Mouse (Mus musculus): ENCODE measurements around the gene Ssrp1.

Gene Ssrp1

GRCm38 (mm10) chr2:85038336-85038735, 1.3 kb downstream of the Ssrp1 start:
- DNase-seq, result no peak

- DNase-seq, result no peak
Observed at GRCm38 (mm10) chr2:85043623-85044022, 6.6 kb downstream of the Ssrp1 start.

GRCm38 (mm10) chr2:85046222-85046621, 9.2 kb downstream of the Ssrp1 start:
- peak; percentile 67 to 78 for DNase-seq

DNA sequence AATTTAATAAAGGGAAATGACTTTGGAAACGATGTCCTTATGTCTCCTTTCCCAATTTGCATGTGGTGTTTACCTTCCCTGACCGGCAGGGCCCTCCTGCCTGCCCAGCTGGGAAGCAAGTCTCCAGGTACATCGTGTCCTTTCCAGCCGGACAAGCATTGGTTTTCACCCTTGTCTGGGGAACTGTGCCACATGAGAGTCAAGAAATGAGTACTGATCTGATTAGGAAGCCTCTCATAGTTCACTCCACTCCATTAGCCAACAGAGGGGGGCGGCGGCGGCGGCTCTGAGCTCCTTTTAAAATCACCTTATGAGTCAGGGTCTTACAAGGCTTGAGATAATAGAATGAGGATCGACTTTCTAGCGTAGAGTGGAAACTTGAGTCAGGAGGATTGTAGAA, 10.0 kb downstream of the Ssrp1 start:
- DNase-seq, result peak; percentile 50 to 65

DNA sequence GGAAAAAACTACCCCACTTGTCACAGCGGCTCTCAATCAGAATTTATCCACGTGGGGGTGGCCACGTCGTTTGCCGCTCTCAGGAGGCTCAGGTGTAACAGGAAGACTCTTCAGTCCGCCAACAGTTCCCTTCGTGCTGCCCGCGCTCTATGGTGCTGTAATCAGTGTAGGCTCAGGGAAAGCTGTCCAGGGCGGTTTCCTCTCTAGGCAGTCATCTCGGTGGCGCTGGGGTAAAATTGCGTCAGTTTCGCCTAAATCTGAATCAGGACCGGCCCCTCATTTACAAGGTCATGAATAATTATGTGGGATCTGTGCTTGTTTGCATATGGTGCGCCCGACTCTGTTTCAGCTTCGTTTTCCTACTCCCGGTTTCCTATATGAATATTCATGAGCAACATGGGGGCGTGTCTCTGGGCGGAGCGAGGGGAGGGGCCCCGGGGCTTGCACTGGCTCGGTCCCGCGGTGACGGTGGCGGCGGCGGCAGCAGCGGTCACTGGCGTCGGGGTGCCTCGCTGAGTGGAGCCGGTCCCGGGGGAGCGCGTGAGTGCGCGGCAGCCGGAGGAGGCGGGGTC, 10.6 kb downstream of the Ssrp1 start, which contains the start of gene Tnks1bp1:
TSS of gene Tnks1bp1 (plus strand) at position 427 of the 572 bp plus-strand sequence.
- DNase-seq, result peak; percentile 99

DNA sequence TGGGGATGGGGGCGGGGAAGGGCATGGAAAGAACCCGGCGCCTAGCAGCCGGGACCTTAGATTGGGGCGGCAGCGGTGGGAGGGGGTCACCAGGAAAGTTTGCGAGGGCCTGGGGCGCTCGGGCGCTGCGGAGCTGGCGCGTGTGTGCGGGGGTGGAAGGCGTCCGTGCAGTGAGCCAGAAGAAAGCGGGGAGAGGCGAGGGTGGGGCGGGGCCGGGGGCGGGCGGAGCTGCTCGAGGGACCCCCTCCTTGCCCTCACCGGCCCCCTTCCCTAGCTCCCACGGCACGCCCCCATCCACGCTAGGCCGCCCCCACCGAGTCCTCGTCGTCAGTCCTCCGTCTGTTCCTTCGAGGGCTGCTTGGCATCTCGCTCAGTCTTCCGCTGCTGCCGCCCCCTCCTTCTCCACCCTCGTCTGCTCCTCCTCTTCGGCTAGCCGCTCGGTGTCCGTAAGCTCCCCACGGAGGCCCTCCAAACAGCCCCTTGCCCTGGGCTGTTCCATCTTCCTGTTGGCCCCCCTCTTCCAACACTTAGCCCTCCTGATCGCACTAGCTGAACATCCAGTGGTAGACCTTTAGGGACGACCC, 11.2 kb downstream of the Ssrp1 start:
- DNase-seq, result peak; percentile 78 to 81

DNA sequence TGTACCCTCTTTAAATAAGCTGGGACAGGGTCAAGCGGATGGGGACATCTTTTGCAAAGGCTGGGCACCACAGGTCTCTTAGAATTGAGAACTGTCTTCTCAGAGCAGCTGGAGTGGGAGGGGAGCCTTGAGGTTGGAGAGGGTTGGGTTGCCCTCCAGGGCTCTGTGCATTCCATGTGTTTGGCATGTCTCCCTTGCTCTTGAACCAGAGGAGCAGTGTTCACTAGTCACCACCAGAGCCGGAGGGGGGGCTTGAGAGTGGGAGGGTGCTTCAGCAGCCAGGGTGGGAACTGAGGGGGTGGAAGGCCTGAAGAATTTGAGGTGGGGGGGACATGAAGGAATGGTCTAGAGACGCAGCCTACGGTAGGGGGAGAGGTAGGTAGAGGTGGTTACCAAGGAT, 12.2 kb downstream of the Ssrp1 start:
- peak; percentile 43 to 53 for DNase-seq

DNA sequence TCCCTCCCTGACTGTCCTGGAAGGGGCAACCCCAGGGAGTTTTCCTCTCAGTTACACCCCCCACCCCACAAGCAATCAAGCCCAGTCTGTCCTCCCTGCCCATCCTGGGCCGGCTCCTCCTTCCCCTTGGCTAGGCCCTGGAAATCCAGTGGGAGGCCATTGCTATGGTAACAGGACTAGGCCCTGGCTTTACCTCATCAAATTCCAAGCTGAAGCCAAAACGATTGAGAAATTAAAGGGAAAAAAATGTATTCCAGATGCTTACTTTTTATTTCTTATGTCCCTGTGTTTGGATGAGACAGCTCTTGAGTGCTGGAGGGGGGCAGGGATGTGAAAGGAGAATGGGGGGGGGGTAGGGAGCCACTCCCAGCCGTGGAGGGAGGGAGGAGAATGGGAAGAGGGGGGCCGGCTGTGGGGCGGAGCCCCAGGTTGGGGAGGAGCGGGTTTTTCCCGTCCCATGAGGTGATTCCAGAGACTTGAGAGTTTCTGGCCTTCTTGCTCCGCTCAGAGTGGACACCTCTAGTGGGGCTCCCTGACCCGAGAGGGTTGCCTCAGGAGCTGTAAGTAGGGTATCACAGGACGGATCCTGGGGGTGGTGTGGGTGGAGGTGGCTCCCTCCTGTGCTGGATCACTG, 13.1 kb downstream of the Ssrp1 start:
- peak; percentile 84 to 86 for DNase-seq

DNA sequence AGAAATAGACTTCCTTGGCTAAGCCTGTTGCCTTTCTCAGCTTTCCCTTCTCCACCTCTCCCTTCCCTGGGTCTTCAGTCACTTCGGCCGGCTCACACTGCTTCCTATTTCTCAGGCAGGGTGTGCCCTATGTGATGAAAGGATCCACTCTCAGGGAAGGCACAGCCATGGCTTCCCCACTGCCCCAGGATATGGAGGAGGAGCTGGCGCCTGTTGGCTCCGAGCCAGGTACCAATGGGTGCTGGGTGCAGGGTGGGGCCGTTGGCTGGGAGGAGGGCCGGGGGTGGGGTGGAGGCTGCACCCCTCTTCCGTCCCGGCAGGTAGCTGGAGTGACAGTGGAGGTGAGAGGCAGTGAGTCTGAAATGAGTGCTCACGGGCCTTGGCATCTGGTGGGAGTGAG, 13.7 kb downstream of the Ssrp1 start:
- DNase-seq, result peak; percentile 70 to 85

- no peak for DNase-seq
Observed at GRCm38 (mm10) chr2:85053192-85053816, 16.3 kb downstream of the Ssrp1 start.

DNA sequence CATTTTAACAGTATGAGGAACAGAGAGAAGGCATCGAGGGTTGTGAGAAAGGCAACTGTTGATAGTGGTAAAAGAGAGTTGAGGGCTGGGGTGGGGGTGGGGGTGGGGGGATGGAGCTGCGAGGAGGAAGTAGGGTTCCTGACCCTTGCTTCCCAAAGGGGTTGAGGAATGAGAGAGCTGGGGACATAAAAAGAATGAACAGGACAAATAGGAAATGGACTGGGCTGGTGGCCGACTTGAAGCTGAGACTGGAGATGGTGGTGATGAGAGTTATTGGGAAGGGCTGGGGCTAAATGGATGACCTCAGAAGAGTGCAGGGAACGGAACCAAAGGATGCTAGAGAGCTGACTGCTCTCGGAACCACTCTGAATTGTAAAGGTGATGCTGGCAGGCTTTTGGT, 19.7 kb downstream of the Ssrp1 start:
- no peak for DNase-seq

- no peak for DNase-seq
Observed at GRCm38 (mm10) chr2:85059677-85060076, 22.6 kb downstream of the Ssrp1 start.

GRCm38 (mm10) chr2:85060591-85061060, 23.6 kb downstream of the Ssrp1 start:
- DNase-seq, result peak; percentile 91 to 94

GRCm38 (mm10) chr2:85061107-85061541, 24.1 kb downstream of the Ssrp1 start:
- DNase-seq, result peak; percentile 62 to 76

DNA sequence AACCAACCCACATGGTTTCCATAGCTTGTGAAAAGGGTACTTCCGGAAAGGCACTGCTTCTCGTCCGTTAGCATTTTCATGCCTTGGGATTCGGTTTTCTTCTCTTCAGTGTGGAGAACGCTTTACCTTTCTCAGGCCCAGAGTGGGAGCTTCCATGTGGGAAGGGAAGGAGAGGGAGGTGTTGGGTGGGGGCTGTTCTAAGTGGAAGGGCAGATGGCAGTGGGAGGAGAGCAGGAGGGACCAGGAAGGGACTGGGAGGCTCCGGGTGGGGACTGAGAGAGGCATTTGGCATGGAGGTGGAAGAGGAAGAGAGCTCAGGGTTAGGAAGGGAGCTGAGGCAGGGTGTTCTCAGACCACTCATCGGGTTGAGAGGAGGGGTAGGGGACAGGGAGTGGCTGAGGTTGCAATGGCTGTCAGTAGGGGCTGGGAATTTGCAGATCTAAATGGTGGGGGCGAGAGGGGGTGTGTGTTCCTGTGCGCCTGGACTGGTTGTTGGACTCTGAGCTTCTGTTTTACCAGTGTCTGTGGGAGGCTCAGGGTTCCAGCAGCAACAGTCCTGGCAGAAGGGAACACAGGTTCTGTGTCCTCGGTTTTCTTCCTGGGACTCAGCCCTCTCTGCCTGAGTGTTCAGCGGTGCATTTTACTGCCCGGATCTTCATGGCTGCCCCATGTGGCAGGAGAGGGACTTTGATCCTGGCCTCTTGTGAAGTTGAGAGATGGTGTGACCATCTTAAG, 28.3 kb downstream of the Ssrp1 start:
- no peak for DNase-seq

- DNase-seq, result no peak
Observed at GRCm38 (mm10) chr2:85066937-85067336, 29.9 kb downstream of the Ssrp1 start.

- no peak for DNase-seq
Observed at GRCm38 (mm10) chr2:85067903-85068625, 31.0 kb downstream of the Ssrp1 start.

DNA sequence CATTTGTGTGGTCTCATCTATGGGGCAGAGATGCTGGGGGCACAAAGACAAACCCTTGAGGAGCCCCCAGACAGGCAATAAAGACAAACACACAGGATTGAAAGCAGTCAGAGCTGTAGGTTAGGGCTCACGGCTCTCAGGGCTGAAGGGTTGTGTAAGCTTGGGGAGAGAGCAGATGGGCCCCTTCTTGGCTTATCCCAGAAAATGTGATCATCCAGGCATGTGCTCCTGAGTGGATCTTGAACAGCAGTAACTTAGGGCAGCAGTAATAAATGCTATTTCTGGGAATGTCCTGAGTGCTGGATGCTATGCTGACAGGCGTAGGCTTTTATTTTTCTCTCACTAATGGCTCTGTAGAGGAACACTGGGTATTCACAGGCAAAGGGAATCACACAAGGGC, 31.6 kb downstream of the Ssrp1 start:
- DNase-seq, result no peak

- no peak for DNase-seq
Observed at GRCm38 (mm10) chr2:85070086-85070485, 33.1 kb downstream of the Ssrp1 start.

GRCm38 (mm10) chr2:85071921-85072320, 34.9 kb downstream of the Ssrp1 start:
- no peak for DNase-seq

DNA sequence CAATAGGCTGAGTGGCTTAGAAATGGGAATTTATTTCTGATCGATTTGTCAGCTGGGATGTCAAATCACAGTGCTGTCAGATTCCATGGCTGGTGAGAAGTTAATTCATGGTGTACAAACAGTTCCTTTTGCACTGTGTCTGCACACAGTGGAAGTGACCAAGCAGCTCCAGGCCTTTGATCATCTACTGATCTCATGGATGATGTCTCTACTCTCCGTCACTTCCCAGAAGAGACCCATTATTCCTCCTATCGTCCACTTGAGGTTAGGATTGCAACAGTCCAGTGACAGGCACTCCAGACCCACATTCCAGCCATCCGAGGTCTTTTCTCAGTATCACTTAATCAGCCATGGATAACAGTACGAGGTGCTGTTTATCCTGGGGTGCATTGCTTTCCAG, 36.7 kb downstream of the Ssrp1 start:
- DNase-seq, result peak in 1 of 2 experiments; percentile 41

All from lung, adult 18-20 months (tissue).